Mouse (Mus musculus): ENCODE data around the gene Gpr156.
"Not testable (repeated sequence)": the region's sequence is repeated elsewhere in the genome, so short reads cannot be mapped to it uniquely, and the experiment has no call there.

Gpr156 gene

DNA sequence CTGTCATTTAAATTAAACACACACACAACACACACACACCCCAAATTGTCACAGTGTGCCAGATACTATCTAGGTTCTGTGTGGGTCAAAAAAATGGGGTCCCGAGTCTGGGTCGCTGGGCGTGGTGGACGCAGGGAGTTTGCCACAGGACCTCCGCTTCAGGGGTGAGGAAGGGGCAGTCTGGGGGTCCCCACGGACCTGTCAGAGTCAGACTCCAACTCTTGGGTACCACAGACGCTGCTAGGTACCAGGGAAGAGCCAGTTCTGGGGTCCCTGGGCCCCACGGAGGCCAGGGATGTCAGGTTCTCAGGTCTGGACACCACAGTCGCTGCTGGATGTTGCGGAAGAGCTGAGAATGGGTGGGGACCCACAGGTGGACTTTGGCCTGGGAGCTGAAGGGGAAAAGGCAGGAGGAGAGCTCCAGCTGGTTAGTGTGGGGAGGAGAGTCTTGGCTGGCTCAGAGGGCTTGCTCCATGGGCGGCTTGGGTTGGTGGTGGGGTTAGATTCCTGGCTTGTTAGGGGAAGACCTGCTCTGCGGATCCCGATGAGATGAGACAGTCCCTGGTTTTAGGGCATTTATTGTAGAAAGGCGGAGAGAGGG, 39.9 kb downstream of the Gpr156 start:
- DNase-seq (ENCODE audit: low read depth, low spot score): no peak

DNA sequence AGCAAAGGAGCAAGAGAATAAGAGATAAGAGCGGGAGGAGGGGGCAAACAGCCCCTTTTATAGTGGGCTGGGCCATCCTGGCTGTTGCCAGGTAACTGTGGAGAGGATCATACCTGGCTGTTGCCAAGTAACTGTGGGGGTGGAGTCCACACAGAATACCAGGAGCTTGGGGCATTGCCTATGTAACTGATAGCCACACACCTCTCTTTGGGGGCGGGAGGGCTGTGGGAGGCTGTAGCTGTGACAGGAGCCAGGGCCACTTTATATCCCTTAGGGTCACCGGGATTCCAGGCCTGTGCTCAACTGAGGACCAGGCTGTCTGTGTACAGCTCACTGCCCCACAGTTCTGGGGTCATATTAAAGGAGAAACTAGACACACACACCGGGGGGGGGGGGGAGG, 40.5 kb downstream of the Gpr156 start:
- DNase-seq (ENCODE audit: low read depth, low spot score): no peak

DNA sequence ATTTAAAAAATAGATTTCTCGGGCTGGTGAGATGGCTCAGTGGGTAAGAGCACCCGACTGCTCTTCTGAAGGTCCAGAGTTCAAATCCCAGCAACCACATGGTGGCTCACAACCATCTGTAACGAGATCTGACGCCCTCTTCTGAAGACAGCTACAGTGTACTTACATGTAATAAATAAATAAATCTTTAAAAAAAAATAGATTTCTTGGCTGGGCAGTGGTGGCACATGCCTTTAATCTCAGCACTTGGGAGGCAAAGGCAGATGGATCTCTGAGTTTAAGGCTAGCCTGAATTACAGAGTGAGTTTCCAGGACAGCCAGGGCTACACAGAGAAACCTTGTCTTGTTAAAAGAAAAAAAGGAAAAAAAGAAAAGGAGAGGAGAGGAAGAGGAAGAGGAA, 46.4 kb downstream of the Gpr156 start:
- DNase-seq (ENCODE audit: low read depth, low spot score): not testable (repeated sequence)

DNA sequence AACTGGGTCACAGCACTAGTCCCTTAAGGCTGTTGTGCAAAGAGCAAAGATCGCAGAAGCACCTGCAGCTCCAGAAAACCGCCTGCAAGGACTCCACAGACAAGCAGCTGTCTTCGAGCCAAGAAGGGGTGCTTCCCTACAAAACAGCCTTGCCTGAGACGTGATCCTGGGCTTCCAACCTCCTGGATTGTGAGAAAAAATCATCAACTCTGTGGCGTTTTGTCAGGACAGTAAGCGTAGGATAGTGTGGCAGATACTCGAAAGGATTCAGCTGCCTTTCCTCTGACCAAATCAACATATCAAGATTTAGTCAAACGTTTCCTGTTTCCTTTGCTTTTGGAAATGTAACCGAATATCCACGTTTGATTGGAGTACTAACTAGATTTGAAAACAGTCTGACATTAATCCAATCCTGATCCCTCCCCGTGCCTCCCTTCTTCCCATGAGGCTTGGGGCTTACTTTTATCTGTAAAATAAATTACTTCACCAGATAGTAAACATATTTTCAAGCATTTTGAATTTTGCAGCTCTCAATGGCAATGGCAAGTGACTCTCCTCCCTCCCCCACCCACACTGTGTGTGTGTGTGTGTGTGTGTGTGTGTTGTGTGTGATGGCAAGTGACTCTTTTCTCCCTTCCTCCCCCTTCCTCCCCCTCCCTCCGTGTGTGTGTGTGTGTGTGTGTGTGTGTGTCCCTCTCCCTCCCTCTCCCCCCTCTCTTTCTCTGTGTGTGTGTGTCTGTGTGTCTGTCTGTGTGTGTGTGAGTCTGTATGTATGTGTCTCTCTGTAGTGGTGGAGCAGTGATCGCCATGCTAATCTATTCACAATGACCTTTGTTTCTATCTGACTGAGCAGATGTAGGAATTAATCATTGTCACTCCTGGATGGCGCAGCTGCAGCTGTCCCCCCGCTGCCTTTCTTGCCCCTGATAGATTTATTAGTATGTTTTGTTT, 47.3 kb downstream of the Gpr156 start:
- DNase-seq (ENCODE audit: low read depth, low spot score): no peak

DNA sequence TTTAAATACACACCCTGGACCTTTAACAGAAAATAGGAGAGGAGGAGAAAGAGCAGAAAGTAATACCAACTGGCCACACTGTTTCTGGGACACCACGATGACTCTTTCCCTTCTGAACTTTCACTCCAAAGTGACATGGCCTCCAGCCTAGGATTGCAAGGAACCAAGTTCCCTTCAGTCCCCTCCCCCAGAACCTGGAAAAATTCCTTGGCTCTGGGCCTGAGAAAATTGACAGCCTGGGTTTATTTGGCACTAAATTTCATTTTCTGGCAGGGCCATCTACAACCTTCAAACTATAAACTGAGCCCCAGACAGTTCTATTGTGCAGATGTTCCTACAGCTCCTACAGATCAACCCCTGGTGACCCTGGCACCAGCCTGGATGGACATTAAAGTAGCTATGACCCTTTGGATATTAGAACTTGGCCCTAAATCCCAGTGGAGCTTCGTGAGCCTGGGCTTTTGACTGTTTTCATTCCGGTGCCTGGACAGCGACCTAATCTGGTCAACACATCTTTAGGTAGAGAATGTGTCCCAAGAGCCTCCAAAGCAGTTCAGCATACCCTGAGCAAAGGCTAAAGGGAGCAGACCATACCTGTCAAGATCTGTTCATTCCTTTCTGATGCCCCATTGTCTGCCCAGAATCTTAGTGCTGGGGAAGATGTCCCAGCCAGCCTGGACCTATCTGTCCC, 48.2 kb downstream of the Gpr156 start:
- DNase-seq (ENCODE audit: low read depth, low spot score): no peak

DNA sequence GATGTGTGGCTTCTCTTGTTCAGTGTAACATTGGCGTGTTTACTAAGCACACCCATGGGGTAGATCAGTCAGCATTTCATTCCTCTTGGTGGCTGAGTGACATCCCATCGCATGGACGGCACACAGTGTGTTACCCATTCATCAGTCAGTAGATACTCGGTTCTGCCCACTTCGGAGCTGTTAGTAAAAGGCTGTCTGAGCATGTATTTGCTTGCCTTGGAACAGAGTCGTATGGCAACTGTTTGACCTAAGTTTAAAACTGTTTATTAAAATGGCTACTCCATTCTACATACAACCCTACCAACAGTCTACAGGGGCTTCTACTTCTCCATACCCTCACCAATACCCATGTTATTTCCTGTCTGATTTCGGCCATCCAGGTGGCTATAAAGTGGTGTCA, 50.6 kb downstream of the Gpr156 start:
- DNase-seq (ENCODE audit: low read depth, low spot score): no peak

DNA sequence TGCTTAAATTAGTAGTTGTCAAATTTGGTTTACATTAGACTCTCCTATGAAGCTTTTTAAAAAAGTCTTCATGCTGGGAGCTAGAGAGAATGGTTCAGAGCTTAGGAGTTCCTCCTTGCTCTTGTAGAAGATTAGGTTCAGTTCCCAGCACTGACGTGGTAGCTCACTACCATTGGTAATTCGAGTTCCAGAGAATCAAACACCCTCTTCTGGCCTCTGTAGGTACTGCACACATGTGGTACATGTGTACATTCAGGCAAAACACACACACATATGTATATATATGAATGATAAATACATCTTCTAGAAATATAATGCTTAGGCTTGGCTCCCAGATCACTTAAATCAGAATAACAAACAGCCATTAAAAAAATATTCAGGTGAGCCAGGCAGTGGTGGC, 51.1 kb downstream of the Gpr156 start:
- DNase-seq (ENCODE audit: low read depth, low spot score): no peak

DNA sequence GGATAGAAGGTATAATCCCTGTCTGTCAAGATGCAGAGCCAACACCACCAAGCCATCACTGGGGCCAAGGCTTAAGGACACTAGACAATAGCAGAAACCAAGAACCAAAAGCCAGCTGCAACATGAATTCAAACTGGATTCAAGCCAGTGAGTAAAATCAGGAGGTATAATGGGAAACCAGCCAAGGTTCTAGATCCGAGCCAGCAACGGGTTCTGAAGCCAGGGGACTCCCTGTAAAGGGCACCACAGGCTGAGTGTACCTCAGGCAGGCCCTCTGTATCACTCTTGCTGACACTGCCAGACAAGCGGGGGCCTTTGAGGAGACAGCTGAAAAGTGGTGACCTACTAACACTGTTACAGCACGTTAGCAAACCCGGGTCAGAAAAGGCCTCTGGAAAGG, 55.2 kb downstream of the Gpr156 start:
- no peak for DNase-seq (ENCODE audit: low read depth, low spot score)

DNA sequence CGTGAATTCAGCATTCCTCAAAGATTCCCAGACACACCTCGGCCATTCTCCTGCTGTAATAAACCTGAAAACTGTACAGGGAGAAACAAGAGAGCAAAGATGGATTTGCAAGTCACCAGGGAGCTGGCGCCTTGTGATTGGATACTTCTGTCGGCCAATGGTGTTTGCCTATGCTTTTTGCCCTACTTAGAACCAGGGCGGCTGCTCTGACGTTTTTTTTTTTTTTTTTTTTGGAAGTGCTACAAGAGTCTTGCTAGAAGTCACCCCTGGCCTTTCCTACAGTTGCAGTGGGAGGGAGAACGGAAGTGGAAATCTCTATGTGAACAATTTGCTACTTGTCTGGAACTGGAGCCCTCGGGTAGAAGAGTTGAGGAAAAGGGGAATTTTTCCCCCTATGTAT, 56.1 kb downstream of the Gpr156 start:
- DNase-seq (ENCODE audit: low read depth, low spot score): no peak

DNA sequence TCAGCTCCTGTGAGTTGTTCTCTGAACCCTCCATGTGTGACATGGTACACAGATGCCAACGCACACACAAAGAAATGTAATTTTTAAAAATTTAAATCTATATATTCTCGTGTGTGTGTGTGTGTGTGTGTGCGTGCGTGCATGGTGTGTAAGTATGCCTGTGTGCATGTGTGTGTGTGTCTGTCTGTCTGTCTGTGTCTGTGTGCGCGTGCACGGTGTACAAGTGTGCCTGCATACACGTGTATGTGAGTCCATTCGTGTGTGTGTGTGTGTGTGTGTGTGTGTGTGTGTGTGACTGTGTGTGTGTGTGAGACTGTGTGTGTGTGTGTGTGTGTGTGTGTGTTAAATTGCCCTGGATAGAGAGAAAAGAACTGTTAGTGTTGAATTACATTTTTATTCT, 56.9 kb downstream of the Gpr156 start:
- DNase-seq (ENCODE audit: low read depth, low spot score): not testable (repeated sequence)

DNA sequence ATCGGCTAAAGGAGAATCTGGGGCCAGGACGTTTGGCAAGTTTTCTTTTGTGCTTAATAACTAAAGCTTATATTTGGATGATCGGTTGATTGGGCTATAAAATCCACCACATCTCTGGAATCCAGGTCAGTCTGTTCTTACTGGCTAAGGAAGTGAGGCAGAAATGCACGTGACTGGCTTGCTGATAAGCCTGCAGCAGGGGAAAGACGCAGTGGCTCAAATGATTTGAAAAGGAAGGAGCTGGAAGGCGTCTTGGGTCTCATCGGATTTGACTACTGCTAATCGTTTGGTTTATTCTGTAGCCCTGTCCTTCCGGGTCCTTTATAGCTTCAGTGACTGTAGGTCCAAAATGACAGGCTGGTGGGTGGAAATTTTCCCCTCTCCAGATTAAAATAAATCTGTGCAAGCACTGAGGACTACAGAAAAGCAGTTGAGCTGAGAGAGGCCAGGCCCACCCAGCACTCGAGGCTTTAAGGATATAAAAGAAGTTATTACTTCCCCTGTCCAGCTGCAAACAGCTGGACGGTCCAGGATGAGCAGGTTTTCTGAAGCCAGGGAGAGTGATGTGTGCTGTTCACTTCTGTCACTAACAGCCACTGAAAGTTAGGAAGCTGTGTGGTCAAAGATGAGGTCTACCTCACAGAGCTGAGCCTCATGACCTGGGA, 57.7 kb downstream of the Gpr156 start:
- no peak for DNase-seq (ENCODE audit: low read depth, low spot score)

DNA sequence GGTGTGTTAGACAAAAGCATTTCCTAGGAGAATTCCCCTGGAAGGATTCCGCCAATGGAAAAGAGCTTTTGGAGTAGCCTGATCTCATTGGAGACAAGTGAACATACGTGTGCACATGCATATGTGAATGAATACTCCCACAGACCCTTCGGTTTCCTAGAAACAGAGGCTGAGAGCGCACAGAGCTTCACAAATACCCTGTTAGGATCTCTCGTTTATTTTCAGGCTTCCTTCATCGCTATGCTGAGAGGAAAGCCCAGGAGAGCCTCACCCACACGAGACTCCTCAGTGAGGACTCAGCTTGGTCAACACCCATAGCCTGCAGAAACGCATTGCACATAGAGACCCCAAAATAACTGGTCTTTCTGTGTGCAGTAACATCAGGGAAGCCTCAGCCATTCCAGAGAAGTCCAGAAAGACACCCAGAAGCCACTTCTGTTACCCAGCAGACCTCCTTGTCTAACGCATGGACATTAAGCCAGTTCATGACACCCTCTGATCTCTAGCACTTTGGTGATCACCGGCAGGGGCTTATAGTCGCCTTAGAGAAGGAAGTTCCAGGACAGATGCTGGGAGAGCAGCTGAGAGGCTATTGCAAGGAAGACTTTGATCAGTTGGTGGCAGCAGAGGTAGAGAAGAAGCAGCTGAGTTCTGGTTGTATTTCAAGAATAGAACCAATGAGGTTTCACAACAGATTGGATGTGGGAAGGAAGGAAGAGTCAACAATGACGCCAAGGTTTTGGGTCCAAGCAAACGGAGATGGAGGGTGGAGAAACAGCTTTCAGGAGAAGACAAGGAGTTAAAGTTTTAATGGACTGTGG, 58.4 kb downstream of the Gpr156 start:
- peak; percentile 75 for DNase-seq (ENCODE audit: low read depth, low spot score)

DNA sequence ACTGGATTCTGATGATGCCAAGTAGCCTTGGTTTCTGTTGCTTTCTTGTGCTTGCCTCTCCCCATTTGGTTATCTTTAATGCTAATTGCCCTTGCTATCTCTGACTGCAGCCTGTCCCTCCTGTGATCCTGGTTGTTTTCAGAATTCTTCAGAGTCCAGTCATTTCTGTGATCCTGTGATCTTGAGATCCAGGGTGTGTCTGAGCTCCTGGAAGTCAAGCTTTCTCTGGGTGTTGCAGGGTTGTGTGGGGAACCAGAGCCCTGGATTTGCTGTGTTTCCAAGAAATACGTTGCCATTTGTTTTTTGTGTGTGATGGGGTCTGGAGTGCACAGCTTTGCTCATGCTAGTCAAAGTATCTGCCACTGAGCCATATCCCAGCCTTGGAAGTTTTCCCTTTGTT, 65.6 kb downstream of the Gpr156 start:
- DNase-seq (ENCODE audit: low read depth, low spot score): peak; percentile 17

DNA sequence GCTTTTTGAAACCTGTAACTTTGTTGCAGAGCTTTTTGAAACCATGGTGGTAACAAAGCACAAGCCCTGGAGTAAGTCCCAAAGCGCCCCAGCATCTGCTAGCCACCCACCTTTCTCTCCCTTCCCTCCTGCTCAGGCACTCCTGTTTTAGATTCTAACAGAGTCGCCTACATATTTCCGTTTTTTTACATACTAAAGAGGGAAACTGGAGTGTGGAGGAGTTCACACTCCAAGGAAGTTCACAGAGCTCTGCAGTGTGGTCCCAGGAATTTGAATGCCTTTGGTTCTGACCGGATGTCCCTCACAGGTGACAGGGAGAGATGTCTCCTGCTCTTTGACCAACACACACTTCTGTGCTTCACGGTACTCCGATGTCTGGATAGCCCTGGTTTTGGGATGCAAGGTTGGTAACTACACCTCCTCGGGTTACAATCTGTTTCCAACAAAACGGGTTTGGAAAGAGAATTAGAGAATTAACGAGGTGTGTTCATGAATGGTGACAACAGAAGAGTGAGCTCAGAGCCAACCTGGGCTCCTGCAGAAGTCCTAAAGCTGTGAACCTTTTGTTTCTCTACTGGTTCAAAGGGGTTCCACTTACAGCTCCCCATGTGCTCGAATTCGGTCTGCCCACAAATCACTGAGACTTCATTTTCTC, 72.0 kb downstream of the Gpr156 start:
- DNase-seq (ENCODE audit: low read depth, low spot score): no peak

DNA sequence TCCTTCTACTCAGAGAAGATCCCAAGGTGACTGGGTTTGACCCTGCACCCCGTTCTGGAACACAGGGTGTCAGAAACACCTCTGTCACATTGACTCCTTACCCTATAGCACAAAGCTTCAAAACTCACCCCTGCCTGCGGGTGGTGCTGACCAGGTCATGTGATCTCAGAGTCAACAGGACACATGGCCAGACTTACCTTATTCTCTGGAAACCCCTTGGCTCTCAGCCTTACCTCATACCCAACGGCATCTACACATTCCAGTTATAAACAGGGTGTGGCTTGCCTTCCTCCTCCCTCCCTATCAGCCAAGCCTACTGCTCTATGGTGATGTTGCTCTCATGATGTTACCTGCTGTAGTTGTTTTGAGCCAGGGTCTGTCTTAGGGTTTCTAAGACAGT, 73.5 kb downstream of the Gpr156 start:
- no peak for DNase-seq (ENCODE audit: low read depth, low spot score)

DNA sequence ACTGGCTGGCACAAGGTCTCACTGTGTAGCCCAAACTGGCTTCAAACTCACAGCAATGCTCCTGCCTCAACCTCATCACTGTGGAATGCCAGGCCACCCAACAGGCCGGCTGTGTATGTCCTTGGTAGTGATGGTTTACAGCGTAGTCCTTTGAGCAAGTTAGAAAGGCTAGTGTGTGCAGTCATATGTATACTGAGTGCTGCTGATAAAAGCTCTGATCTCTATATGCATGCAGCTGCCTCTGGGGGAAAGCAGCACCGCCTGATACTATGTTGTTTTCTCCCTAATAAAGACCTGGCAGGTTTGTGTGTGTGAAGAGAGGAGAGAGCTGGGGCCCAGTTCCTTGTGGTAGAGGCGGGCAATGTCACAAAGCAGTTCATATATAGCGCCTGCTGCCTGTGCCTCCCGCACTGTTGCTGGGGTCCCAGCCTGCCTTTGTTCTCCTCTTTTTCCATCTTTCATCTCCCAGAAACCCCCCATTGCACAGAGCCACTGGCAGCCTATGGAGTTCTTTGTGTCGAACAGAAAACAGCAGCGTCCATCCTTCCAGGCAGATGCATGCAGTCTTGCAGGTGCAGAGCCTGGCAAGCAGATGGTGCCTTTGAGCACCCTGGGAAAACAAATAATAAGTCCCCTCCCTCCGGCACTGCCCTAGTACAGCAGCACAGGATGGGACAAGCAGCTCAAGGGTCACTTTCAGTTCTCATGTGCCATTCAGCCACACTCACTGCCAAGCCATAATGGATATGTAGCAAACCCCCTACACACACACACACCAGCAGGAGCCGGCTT, 74.5 kb downstream of the Gpr156 start:
- no peak for DNase-seq (ENCODE audit: low read depth, low spot score)

DNA sequence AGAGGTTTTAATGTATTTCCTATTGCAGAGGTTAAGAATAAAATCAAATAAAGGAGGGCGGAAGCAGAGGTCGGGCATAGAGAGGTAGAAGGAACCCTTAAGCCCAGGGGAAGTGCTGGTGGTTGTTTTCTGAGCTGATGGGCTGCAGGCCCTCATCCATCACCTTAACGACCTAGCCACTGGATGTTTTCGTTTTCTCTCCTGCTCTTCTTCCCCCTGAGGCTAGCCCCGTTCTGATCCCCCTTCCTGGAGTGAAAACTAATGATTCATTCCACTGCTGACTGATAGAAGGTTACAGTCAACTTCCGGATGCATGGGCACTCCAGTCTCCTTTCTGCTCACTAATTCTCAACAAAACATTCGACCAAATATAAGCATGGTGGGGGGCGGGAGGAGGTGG, 76.5 kb downstream of the Gpr156 start:
- no peak for DNase-seq (ENCODE audit: low read depth, low spot score)

DNA sequence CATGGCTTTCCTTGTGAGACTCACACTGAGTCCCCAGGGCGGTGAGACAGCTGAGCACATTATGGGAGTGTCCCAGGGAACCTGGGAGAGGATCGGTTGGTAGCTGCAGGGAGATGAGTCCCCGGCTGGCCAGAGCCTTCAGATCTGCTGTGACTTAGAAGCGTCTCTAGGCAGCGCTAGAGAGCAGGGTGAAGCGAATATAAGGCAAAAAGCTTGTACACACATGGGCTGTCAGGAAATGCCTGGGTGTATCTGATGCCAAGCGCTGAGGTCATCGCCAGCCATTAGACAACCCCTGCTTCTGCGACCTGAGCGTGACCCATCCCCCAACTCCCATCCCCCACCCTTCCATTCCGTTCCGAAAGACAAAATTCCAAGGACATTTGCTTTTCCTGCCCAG, 78.4 kb downstream of the Gpr156 start:
- DNase-seq (ENCODE audit: low read depth, low spot score): peak; percentile 59

DNA sequence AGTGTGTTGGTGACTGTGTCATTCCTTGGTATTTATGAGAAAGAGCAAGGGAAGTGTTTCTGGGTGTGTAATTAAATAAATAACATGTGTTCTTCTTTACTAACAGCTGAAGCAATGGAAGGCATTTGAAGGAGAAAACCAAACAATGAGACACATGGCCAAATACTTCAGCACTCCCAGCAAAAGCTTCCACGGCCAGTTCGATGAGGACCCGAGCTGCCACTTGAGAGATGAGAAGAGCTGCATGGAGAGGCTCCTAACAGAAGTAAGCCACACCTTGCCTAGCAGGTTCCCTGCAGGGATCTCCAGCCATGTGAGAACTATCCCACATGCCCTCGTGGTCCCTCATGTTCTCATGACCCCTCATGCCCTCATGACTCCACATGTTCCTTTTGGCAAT, 81.5 kb downstream of the Gpr156 start:
- no peak for DNase-seq (ENCODE audit: low read depth, low spot score)

DNA sequence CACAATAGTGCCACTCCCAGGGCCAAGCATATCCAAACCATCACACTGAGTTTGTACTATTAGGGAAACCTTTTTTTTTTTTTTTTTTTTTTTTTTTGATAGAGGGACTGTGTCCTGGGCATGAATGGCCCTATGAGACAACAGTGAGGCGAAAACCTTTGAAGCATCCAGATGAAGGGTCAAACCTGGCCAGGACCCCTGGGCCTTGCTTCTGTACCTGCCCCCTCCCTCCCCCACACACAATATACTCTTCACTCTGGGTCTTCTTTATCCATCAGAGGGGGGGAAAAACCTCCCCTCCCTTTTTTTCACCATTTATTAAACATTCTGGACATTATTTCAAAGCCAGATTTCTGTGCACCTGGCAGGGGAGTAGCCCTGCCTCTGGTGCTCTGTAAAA, 83.5 kb downstream of the Gpr156 start:
- DNase-seq (ENCODE audit: low read depth, low spot score): no peak
